Mouse (Mus musculus) spleen, adult 18-20 months (tissue): ENCODE measurements around the gene Bcl9l.
"Not testable (repeated sequence)": the region's sequence is repeated elsewhere in the genome, so short reads cannot be mapped to it uniquely, and the experiment has no call there.

ENCODE experiments used
- DNase-seq, 2 experiments: peaks; one replicate each; pipeline ENCODE4 v3.0.0; 2022; ENCODE audit warnings: mixed read lengths in 2 of 2

Bcl9l gene

DNA sequence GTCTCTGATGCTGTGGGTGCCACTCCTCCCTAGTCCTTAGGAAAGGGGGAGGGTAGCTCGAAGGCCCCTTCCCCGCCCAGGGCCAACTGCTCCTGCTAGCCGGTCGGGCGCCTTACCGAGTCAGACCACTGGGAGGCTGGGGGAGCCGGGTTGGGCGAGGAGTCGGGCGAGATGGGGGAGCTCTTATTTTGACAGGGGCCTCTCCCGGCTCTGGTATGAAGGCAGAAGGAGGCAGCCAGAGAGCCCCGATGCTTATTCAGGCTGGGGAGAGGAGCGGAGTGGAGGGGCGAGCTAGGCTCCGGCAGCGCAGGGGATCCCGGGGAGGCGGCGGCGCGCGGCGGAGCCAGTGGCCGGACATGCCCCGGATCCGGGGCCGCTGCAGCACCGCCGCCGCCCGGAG, at the start of gene Bcl9l:
Gene Bcl9l (plus strand): TSS at position 274 of the 400 bp plus-strand sequence.
- peak; percentile 74 to 82 for DNase-seq

DNA sequence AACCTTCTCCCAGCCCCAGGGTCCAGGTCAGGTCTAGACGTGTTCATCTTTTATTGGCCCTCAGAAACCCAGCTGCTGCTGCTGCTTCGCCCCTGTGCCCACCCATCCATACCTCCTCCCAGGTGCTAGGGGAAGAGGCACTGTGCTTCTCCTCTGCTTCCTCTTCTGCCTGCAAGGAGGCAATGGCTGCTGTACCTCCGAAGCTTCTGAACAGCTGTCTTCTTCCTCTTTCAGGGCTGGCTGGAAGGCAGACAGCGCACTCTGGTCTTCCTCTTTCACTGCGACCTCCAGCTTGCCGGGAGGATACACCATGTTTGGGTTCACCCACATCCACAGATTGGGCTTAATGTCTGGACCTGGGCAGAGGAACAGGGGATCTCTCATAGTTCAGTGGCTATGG, 46.9 kb upstream of the Bcl9l start:
- peak; percentile 45 to 49 for DNase-seq

DNA sequence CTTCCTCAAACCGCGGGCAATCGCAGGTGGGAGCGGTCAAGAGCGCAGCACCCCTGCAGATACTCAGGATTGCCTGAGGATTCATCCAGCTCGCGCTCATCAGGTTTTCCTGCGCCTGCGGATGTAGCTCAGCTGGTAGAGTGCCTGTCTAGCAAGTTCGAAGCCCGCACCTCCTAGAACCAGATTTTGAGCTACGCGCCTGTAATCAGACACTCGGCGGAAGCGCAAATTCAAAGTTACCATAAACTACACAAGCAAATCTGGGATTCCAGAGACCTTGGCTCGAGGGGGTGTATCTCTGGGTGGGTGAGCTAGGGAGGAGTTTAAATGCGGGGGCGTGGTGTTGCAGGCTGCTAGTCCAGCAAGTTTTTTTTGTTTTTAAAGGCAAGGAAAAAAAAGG, 41.7 kb upstream of the Bcl9l start, which contains the start of gene Foxr1:
Gene Foxr1 (minus strand): TSS at position 176 of the 400 bp plus-strand sequence.
- DNase-seq, result no peak

DNA sequence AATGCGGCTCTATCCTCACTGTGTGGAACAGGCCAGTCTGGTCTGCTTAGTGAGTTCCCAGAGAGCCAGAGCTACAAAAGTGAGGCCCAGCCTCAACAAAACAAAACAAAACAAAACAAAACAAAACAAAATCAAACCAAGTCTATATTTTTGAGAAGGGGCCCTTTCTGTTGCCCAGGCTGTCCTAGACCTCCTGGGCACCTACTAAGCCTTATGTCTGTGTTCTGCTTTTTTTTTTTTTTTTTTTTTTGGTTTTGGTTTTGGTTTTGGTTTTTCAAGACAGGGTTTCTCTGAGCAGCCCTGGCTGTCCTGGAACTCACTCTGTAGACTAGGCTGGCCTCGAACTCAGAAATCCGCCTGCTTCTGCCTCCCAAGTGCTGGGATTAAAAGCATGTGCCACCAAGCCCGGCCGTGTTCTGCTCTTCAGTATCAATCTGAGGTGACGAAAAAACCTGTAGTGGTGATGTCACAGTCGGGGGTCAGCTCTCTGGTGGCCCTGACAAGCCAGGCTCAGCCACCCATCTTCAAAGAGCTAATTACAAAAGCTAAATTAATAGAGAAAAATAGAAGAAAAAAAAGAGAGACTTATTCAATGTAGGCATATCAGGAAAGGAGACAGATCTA, 38.1 kb upstream of the Bcl9l start:
- not testable (repeated sequence) for DNase-seq

DNA sequence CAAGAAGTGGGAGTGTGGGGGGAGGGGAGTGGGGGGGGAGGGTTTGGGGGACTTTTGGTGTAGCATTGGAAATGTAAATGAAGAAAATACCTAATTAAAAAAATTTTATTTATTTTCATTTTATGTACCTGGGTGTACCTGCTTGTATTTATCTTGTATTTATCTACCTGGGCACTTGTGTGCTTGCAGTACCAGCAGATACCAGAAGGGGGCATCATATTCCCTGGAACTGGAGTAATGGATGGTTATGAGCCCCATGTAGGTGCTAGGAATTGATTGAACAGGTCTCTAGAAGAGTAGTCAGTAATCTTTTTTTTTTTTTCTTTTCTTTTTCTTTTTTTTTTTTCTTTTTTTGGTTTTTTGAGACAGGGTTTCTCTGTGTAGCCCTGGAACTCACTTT, 32.2 kb upstream of the Bcl9l start:
- peak in 1 of 2 experiments; percentile 24 for DNase-seq

DNA sequence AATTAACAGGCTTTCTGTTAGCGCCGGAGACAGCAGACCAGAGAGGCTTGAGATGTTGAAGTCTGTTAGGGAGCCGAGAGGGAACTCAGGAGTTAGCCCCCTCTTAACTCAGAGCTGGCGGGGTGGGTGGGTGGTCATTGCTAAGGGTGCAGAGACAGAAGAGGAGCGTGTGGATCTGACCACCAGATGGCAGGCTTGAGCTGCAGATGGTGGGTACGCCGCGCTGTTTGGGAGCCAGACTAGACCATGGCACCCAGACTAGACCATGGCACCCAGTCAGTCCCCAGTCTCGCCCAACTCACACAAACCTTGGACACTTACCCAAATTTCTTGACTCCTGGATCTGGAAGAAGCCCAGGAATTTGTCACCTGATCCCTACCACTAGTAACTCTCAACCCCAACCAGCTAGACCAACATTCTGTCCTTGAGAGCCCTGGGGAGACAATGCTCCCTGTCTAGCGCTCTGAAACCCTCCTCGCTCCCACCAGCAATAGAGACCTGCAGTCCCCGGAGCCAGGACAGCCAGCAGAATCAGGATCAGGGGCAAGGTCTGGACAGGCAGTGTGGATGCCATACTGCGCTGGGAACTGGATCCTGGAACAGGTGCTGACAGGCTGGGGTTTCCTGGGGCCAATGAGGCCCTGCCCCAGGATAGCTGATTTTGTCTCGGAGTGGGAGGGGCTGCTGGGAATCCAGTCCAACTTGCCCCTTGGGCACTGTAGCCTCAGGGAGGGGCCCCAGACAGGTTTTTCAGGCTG, 28.3 kb upstream of the Bcl9l start:
- peak; percentile 64 to 87 for DNase-seq

DNA sequence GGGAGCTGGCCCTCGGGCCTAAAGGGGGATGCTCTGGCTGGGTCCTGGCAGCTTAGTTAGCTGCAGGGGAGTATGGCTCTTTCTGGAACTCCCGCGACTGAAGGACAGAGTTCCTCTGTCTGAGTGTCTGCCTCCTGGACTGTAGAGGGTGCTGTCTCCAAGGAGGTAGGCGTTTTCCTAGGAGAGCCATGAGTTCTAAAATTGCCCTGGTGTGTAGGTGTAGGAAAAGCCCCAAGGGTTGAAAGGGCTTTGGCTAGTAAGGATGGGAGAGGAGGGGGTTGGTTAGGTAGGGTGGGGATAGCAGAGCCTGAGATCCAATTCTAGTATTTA, 27.8 kb upstream of the Bcl9l start, which contains the start of gene Upk2:
Gene Upk2 (minus strand): TSS at position 86 of the 330 bp plus-strand sequence.
- DNase-seq, result no peak

DNA sequence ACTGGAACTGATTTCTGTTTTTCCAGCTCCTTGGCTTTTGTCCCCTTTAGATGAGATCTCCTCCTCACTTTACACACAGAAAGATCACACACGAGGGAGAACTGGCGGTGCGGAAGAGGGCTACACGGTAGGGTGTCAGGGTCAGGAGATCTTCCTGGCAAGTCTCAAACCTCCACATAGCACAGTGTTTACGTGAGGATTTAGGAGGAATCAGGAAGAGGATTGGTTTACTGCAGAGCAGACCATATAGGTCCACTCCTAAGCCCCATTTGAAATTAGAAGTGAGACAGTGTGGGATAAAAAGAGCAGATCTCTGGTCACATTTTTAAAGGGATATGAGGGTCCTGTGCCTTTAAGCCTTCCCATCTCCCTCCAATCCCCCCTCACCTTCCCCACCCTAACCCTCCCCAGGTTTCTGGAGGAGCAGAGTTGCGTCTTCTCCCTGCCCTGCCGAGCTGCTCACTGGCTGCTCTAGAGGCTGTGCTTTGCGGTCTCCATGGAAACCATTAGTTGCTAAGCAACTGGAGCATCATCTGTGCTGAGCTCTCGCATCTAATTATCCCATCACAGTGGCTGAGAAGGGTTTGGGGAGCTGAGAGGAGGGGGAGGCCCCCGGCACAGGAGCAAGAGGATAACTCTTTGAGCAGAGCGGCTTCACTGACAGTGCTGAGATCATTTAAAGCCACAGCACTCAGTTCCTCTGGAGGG, 25.4 kb upstream of the Bcl9l start:
- no peak for DNase-seq

DNA sequence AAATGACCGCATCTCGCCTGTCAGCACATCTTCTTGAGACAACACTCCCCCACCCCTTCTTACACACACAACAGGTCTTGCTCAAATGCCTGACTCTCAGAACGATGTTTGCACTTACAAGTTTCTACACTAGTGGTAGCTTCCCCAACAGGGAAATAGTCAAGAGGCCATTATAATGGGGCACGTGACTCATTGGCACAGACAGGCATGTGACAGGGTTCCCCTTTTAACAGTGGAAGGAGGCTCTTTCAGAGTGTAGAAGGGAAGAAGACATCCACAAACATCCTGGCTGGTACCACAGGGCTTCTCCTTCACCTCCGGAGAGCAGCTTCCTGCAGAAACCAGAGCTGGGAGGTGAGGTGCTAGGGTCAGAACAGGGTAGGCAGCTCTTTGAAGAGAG, 20.7 kb upstream of the Bcl9l start:
- peak in 1 of 2 experiments; percentile 10 for DNase-seq

DNA sequence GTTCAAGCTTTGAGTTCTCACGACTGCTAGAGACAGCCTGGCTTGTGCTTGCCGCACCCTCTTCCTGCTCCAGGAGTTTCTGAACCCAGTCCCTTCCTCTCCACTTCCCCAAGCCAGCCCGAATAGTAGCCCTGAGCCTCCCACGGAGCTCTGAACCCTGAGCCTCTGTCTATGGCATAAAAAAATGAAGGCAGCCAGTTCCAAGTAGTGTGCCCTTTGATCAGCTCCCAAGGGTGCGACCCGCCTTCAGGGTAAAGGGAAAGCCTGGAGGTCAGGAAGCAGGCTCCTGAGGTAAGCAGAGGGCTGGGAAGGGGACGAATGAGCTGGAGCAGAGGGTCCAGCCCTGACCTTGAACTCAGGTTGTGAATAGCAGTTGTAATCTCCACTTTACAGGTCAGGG, 14.4 kb upstream of the Bcl9l start:
- no peak for DNase-seq

DNA sequence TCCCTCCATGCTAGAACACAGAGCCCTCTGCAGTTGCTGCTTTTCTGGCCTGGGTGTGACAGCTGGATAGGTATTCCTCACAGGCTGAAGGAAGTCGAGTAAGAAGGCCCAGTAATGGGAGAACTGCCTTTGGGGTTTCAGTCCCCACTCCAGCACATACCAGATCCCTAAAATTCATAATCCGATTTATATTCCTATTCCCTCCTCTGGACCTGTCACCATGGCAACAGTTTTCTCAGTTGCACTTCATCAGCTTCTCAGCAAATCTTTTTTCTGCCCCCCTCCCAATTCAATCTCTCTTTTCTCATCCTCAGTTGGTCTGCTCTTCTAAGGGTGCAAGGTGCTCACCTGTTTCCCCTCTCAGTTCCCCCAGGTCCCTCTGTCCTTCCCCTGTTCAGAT, 13.8 kb upstream of the Bcl9l start:
- DNase-seq, result no peak

DNA sequence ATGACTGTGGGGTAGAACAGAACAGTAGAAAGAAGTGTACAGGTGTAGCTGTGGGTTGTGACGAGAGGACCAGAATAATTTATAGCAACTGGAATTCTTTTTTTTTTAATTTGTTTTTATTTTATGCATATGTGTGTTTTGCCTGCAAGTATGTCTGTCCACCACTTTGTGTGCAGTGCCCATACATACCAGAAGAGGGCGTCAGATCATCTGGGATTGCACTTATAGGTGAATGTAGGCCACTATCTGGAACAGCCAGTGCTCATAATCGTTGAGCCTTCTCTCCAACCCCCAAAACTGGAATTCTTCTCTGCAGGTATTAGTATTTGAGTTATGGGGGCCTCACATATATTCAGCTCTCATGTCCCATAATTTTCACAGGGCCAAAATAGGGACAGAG, 9.4 kb upstream of the Bcl9l start:
- DNase-seq, result no peak

DNA sequence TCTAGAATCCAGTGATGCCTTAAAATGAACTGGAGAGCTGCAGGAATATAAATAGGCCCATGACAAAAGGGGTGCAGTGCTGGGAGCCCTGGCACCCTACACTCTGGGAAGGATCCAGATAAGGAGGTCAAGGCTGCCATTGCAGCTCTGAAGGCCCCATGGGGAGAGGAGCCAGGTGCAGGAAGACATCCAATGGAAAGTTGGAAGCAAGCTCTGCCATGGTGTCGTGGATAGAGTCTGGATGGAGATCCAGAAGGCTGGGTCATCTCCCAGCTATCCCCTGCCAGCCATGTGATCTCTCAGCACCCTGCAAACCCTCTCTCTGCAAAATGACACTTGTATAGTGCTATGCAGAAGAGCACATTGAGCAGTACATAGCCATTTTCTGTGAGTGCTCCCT, 8.3 kb upstream of the Bcl9l start:
- no peak for DNase-seq

DNA sequence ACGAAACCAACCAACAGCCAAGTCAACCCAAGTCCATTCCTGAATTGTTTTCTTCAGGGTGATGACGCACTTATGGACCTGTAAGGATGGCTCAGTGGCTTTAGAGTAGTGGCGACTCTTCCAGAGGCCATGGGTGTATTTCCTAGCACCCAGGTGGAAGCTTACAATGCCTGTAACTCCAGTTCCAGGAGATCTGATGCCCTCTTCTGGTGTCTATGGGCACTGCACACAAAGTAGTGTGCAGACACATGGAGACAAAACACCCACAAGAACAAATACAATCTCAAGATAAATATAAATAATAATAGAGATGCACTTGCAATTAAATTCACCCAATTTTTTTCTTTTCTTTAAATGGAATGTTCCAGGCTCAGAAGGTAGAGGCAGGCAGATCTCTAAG, 6.7 kb upstream of the Bcl9l start:
- no peak for DNase-seq

DNA sequence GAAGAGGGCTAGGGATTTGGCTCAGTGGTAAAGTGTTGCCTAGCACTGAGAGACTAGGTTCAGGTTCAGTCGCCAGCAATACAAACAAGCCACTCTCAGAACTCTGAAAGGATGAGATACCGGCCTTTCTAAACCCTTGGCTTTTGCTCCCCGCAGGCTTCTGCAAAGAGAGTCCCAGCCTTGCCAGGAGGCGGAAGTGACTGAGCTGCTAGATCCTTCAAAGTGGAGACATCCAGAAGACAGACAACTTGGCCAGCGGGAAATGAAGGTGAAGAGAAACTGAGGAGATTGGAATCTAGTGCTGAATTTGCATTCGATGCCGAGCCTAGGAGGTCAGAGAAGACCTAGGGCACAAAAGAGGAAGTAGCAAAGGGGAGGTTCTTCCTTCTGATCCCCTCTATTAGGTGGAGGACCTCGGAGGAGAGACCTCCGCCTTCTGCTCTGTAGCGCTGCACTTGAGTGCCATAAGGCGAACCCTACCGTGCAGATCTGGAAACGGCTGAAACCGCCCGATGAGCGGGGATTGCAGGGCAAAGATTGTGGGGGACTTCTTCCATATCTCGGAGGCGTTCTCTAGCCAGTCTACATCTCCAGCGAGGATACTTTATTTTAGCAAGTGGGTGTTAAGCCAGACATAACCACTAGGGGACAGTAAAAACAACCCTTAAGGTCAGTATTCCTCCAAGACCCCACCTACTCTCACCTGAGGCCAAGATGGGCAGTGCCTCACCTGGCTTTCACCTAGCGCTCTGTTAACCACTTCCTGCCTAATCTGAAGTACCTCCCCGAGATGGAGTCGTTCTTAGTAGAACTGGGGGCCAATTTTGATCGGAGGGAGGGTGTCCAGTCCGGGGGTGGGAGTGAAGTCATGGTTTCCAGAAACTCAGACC, 5.0 kb upstream of the Bcl9l start:
- DNase-seq, result peak; percentile 54 to 68

DNA sequence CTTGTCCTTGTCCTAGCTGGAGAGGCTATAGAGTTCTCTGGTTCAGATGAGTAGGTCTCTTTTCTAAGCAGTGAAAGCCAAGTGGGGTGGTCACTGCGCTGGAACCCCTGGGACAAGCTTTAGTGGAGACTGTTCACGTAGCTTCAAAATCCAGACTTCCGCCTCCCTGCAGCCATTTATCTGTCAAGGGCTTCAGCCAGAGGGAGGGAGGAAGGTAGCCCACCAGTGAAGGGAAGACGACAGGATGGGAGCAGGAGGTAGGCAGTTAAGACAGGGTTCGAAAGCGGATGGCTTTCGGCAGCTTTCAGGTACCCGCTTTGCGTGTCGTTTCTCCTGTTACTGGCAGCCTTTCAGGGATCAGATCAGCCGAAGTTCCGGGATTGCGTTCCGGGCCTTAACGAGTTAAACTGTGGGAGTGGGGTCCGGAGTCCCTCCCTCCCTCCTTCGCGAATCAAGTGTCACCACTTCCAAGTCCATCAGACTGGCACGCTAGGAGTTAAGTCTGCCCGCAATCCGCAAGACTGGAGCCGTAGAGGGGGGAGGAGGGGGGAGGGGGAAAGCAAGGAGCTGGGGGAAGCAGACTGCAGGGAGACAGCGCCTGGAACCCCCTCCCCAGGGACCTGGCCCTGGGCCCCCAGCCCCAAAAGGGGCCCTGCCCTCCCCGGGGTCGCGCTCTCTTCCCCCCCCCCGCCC, 4.2 kb upstream of the Bcl9l start:
- no peak for DNase-seq

DNA sequence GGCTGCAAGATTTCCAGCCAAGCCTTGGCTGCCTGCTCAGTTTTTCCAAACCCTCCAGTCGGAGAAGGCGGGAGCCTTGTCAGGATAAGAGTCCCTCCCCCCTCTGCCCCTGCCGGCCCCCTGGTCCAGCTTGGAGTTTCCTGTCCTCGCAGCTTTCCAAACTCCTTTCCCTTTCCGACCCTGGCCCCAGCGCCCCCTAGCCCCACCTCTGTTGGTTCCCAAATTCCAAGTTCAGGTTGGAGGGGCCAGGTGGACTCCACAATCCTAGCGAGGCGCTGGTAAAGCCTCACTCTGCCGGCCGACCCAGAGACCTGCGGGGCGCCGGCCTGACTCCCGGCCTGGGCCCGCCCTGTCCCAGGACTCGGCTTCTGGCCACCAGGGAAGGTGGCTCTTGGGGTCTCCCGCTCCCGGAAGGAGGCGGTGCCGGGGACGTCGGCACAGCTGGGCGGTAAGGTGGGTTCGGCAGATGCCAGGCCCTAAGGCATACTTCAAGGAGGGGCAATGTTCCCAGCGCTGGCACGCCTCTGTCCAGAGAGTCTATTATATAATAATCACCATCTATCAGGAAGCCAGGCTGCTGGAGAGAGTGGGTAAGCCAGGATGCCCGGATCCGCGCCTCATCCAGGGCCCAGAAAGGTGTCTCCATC, 3.5 kb upstream of the Bcl9l start:
- DNase-seq, result peak in 1 of 2 experiments; percentile 54

DNA sequence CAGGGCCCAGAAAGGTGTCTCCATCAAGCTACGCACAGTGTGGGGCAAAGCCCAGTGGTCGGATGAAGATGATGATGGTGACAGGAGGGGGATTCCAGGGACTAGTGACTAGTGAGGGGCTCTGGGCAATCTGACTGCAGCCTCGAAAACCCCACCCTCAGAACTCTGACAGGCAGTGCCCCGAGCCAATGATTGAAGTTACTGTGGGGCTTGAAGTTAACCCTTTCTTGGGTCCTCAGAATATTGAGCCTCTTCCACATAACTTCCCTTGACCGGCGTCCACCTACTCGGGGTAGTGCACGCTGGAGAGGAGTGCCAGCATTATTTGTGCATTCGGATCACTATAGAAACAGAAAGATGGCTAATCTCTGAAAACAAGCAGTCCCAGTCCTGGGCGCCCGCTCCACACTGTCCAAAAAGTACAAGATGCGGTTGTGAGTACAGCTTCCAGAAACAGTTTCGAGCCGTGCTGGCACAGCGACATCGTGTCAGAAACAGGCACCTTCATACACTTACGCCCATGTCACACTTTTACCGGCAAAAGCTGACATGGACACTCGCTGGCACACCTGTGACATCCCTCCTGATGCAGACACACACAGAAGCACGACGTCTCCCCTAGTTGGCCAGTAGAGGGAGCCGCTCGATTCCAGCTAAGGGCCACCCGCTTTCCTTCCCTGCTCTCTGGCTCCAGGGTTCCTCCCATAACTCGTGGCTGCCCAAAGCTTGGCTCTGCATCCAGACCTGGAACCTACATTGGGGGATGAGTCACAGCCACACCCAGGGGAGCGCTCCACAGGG, 2.8 kb upstream of the Bcl9l start:
- DNase-seq, result peak; percentile 60 to 77

DNA sequence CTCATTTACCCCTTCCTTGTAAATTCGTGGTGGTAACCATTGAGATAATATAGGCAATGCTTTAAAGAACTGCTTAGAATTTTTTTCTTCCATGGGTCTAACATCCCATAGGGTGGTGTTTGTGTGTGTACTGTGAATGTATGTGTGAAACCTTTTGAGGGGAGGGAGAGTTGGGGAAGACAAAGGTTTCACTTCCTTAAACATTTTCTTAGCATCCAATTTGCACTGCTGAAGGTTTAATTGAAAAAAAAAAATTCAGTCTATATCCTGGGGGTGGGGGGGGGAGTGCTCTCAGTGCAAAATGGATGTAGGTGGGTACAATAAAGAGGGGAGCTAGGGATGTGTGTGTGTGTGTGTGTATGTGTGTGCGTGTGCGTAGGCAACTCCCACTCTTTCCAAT, 513 bp upstream of the Bcl9l start:
- no peak for DNase-seq

DNA sequence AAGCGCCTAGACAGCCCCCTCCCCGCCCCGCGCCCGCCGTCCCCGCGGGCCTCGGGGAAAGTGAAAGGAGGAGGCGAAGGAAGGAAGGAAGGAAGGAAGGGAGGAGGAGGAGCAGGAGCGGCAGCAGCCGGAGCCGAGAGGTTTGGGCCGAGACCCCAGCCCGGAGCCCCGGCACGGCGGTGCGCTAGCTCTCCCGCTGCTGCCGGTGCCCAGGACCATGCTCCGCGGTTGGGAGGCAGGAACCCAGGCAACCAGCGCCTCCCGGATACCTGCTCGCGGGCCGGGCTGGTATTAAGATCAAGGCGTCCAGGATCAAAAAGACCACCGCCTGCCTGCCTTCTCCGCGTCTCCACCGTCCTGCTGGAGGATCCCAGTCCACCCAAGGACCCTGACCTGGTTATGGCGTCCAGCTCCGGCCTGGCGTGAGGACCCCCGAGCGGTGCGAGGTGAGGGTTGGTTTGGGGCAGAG, 450 bp downstream of the Bcl9l start:
- DNase-seq, result peak in 1 of 2 experiments; percentile 24
